Mouse (Mus musculus) yolk sac, embryonic 10.5 days (tissue): ENCODE data around the gene Spdye4b.
"Not testable (repeated sequence)": the region's sequence is repeated elsewhere in the genome, so short reads cannot be mapped to it uniquely, and the experiment has no call there.

Experiments
- DNase-seq: peaks from one replicate; pipeline ENCODE4 v3.0.0-alpha.2; 2017; ENCODE audit warnings: low spot score

Gene Spdye4b

GRCm38 (mm10) chr5:143180255-143181076, at the start of gene Spdye4b, which contains the start of gene Rbak:
Gene Spdye4b (plus strand): TSS chr5:143181017.
Gene Rbak (minus strand): TSS chr5:143180775.
- peak; percentile 93 for DNase-seq

- DNase-seq: peak; percentile 69
Measured at GRCm38 (mm10) chr5:143132935-143133514, 47.8 kb upstream of the Spdye4b start.

- not testable (repeated sequence) for DNase-seq
Measured at GRCm38 (mm10) chr5:143134216-143135010, 46.4 kb upstream of the Spdye4b start.

GRCm38 (mm10) chr5:143135042-143135441, 45.8 kb upstream of the Spdye4b start:
- no peak for DNase-seq

- DNase-seq: no peak
Measured at GRCm38 (mm10) chr5:143137580-143137979, 43.2 kb upstream of the Spdye4b start.

- no peak for DNase-seq
Measured at GRCm38 (mm10) chr5:143147481-143147880, 33.3 kb upstream of the Spdye4b start, which contains the start of gene Olfr718-ps1. Gene Olfr718-ps1 (minus strand): TSS chr5:143147581.

GRCm38 (mm10) chr5:143148661-143149060, 32.2 kb upstream of the Spdye4b start:
- DNase-seq: no peak

GRCm38 (mm10) chr5:143149536-143149935, 31.3 kb upstream of the Spdye4b start:
- DNase-seq: no peak

DNA sequence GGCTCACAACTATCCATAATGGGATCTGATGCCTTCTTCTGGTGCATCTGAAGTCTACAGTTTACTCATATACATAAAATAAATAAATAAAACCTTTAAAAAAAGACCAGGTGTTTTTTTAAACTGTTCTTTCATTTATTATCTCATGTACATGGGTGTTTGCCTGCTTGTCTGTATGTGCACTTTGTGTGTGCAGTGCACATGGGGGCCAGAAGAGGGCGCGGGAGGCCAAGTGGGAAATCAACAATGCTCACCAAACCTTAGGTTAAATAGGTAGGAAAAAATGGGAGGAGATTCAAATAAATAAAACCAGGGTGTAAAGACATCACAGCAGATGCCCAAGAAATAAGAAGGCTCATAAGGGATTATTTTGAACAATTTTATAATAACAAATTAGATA, 30.8 kb upstream of the Spdye4b start:
- DNase-seq: no peak

DNA sequence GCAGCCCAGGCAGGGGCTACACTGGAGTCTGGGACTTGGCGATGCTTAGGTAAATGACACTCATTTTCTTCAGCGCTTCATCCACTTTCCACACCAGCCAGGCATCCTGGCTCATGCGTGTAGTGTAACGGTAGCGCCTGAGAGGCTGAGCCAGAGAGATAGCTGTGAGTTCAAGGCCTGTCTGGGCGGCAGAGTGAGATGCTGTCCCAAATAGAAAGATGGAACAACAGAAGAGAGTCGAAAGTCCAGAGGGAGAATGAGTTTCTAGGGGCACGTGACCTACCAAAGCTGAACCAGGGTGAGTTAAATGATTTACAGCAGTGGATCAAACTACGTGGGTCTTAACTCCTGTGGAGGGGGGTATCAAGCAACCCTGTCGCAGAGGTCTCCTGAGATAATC, 27.1 kb upstream of the Spdye4b start:
- DNase-seq: peak; percentile 74

DNA sequence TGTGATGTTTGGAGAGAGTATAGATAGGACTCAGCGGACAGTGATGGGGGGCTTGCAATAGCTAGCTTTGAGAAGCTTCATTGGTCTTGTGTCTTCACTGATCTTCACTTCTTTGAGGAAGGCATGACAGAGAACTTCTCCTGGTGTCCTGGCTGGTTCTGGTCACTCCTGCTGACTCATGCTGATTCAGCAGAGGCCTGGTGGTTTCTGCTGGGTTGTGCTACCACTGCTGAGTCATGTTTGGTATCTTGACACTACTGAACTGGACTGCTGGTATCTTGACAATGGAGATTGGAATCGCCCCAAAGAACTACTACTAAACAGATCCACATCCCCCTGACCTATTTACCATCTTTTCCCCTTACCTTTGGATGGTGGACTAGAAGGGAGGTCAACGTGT, 25.3 kb upstream of the Spdye4b start:
- DNase-seq: no peak

- DNase-seq: peak; percentile 55
Measured at GRCm38 (mm10) chr5:143165508-143166070, 15.2 kb upstream of the Spdye4b start.

DNA sequence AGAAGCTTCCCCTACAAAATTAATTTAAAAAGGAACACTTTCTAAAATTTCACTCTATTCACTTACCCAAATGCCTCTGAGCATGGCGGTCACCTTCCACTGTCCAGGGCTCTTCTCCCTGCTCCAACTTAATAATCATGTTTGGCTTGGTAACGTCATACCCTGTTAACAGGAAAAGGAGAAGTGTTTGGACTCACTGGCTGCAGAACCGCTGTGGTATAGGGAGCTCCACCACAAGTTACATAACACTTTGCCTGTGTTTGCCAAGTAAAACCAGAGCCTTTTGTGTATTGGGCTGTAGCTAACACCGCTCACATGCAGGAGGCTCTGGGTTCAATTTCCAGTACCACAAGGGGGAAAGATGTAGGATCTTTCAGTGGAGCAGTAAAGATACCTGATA, 4.8 kb upstream of the Spdye4b start:
- DNase-seq: no peak

- no peak for DNase-seq
Measured at GRCm38 (mm10) chr5:143177541-143178200, 3.1 kb upstream of the Spdye4b start.

DNA sequence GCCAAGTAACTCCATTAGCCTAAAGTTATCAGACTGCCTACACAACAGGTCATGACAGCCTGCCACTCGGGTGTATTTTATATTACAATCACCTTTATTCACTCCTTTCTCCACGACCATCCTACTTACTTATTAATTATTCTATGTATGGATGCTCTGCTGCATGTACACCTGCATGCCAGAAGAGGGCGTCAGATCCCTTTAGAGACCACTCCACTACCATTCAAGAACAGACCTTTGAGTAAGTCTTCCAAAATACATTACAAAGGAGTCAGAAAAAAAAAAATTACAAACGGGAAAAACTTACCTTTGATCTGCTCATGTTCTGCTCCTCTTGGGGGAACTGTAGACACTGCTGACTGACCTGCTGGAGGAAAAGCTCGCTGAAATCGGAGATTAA, 1.6 kb upstream of the Spdye4b start:
- DNase-seq: no peak

- not testable (repeated sequence) for DNase-seq
Measured at GRCm38 (mm10) chr5:143188014-143188413, 7.2 kb downstream of the Spdye4b start.

- DNase-seq: no peak
Measured at GRCm38 (mm10) chr5:143192806-143193205, 12.0 kb downstream of the Spdye4b start.

- DNase-seq: not testable (repeated sequence)
Measured at GRCm38 (mm10) chr5:143194747-143195146, 13.9 kb downstream of the Spdye4b start.

DNA sequence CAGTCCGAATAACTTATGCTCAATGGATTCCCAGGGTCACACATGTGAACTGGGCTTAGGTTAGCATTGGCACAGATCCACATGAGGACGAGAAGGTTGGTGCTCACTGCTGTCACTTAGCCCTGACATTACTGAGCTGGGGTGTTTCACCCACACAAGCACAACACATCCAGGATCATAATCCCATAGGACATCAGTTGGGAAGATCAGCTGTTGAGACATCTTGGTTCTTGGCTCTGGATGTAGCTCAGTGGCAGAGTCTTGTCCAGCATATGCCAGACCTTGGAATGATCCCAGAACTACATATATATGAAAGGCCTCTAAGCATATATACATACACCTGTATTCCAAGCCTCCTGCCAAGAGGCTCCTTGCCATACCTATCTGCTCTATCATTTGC, 14.3 kb downstream of the Spdye4b start:
- no peak for DNase-seq

DNA sequence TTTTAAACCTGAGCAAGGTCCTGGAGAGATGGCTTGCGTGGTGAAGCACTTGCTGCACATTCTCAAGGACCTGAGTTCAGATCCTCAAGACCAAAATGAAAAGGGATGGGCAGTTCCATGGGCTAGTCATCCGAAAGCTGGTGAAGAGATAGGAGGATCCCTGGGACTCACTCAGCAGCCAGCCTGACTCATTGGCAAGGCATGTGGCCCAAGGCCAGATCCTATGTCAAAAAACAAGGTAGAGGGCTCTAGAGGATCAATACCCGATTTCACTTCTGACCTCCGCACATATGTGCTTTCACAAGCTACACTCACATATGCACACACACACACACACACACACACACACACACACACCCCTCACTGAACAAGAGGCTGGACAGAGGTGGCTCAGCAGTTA, 15.7 kb downstream of the Spdye4b start:
- DNase-seq: no peak

DNA sequence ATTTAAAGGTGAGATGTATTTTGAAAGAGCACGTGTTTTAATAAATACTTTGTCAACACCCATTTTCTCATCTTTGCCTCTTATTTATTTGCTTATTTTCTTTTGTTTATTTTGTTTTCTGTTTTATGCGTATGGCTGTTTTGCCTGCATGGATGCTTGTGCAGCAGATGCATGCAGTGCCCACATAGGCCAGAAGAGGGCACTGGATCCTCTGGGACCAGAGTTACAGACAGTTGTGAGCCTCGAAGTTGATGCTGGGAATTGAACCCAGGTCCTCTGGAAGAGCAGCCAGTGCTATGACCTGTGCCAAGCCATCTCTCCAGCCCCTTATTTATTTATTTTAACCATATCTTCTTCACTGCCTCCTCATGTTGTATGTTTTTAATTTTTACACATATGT, 24.2 kb downstream of the Spdye4b start:
- no peak for DNase-seq

- DNase-seq: no peak
Measured at GRCm38 (mm10) chr5:143213832-143214231, 33.0 kb downstream of the Spdye4b start.
